Mouse (Mus musculus) left cerebral cortex, postnatal 4 days (tissue): ENCODE data around the gene Kera. TPM values are rescaled to one million over a fixed set of nuclear protein-coding genes. Genes with fewer than 3 reads are reported as not detected.

Experiments
- total RNA-seq, 2 experiments: library from RNA; stranded (reverse); gene quantifications; 2 replicates each; pipeline ENCODE4 v1.2.3; 2021

Gene Kera
- total RNA-seq, 2 experiments from 2014 or later: 0.38 to 0.40 TPM

Other genes starting within 250 kb of the Kera start
- 10 to 100 TPM; 25.4 to 30.4 TPM for gene Dcn, start 127.3 kb upstream of the Kera start, total RNA-seq
- gene Lum, start 41.8 kb upstream of the Kera start, total RNA-seq: 1 to 10 TPM; 4.3 to 5.2 TPM
- gene Epyc, start 37.2 kb downstream of the Kera start, total RNA-seq: under 1 TPM; 0.46 to 0.50 TPM
- not detected for gene Ccer1, start 86.2 kb downstream of the Kera start, total RNA-seq
- under 1 TPM in 1 of 2 experiments, not detected in 1; 0.18 TPM for gene C030005K15Rik, start 119.9 kb downstream of the Kera start, total RNA-seq